Mouse (Mus musculus) kidney, postnatal 0 days (tissue): ENCODE results near the gene Obox1. TPM values are rescaled to one million over a fixed set of nuclear protein-coding genes. Genes with fewer than 3 reads are reported as not detected.
"Not testable (repeated sequence)": the region's sequence is repeated elsewhere in the genome, so short reads cannot be mapped to it uniquely, and the experiment has no call there.

Experiments used
- ATAC-seq: fragments of 200-750 bp; cut with Nextera tagmentation; replicated peaks from 2 replicates; pipeline ENCODE4 v1.8.0; 2017; ENCODE audit warnings: low read depth, moderate number of reproducible peaks, moderate TSS enrichment, moderate library complexity; ENCODE audit not compliant: low FRiP score
- DNase-seq: peaks from one replicate; pipeline ENCODE4 v3.0.0-alpha.2; 2016; ENCODE audit warnings: low spot score
- H3K27ac ChIP-seq: fragments of 300-500 bp; sonication (generic); 2 replicates; pipeline ENCODE4 v1.5.1; 2014; ENCODE audit warnings: mild to moderate bottlenecking
- H3K27me3 ChIP-seq: fragments of 300-500 bp; sonication (generic); 2 replicates; pipeline ENCODE4 v1.6.1; 2014; ENCODE audit warnings: low read length, mixed read lengths; ENCODE audit not compliant: insufficient read depth
- H3K36me3 ChIP-seq: fragments of 300-500 bp; sonication (generic); 2 replicates; pipeline ENCODE4 v1.6.1; 2014; ENCODE audit warnings: low read length, mixed read lengths; ENCODE audit not compliant: insufficient read depth
- H3K4me1 ChIP-seq: fragments of 300-500 bp; sonication (generic); replicated peaks from 2 replicates; pipeline ENCODE4 v1.6.1; 2014; ENCODE audit warnings: antibody characterized with exemption, low read length, mixed read lengths; ENCODE audit not compliant: insufficient read depth
- H3K4me2 ChIP-seq: fragments of 300-500 bp; sonication (generic); 2 replicates; pipeline ENCODE4 v1.6.1; 2014; ENCODE audit warnings: mild to moderate bottlenecking, low read length, moderate library complexity, mixed read lengths
- H3K4me3 ChIP-seq: fragments of 300-500 bp; sonication (generic); replicated peaks from 2 replicates; pipeline ENCODE4 v1.5.1; 2014; ENCODE audit warnings: low read depth, low read length
- H3K9ac ChIP-seq: fragments of 300-500 bp; sonication (generic); 2 replicates; pipeline ENCODE4 v1.6.1; 2014; ENCODE audit warnings: low read depth, low read length
- H3K9me3 ChIP-seq: fragments of 300-500 bp; sonication (generic); replicated peaks from 2 replicates; pipeline ENCODE4 v1.6.1; 2016; ENCODE audit warnings: low read length, inconsistent platforms, mixed read lengths
- WGBS: fragments of 180-500 bp; shearing (Covaris S2); extraction: QIAGEN DNeasy Blood & Tissue Kit; methylation state at CpG from one replicate; pipeline ENCODE4 v1.1.7; 2014; 5-methylcytosine and 5-hydroxymethylcytosine counted together
- polyA plus RNA-seq: library from polyadenylated mRNA; unstranded; fragments of >200 nt; fragmentation: Nextera tagmentation; extraction: Ambion mirVana; gene quantifications from 2 replicates; pipeline ENCODE4 v1.2.1, GENCODE M21; 2015

The Obox1 gene
- not detected in 2 replicates for polyA plus RNA-seq

- ATAC-seq, H3K4me2 ChIP-seq, H3K36me3 ChIP-seq, H3K4me1 ChIP-seq, H3K9me3 ChIP-seq, H3K27me3 ChIP-seq, H3K9ac ChIP-seq, H3K4me3 ChIP-seq, H3K27ac ChIP-seq, DNase-seq: not testable (repeated sequence)
- WGBS: no CpG with 5 or more reads among the region's 2 CpGs
Observed at GRCm38 (mm10) chr7:15388421-15388998, at the start of gene Obox1, which contains the start of gene Obox2. TSS of gene Obox1 (plus strand) at chr7:15388948. TSS of gene Obox2 (plus strand) at chr7:15388721.

- WGBS: 59% methylated on average over 2 of the region's 3 CpGs
- H3K4me1 ChIP-seq, H3K4me2 ChIP-seq, ATAC-seq, H3K27ac ChIP-seq, H3K4me3 ChIP-seq, H3K9me3 ChIP-seq, H3K36me3 ChIP-seq, DNase-seq, H3K27me3 ChIP-seq, H3K9ac ChIP-seq: not testable (repeated sequence)
Observed at GRCm38 (mm10) chr7:15399147-15399874, 10.6 kb downstream of the Obox1 start.

- H3K36me3 ChIP-seq, H3K4me2 ChIP-seq, H3K27me3 ChIP-seq, H3K4me1 ChIP-seq, H3K27ac ChIP-seq, H3K9me3 ChIP-seq, H3K4me3 ChIP-seq, ATAC-seq, H3K9ac ChIP-seq, DNase-seq: not testable (repeated sequence)
- WGBS: 87% methylated on average over 10 of the region's 10 CpGs
Observed at GRCm38 (mm10) chr7:15406816-15407215, 18.1 kb downstream of the Obox1 start.

DNA sequence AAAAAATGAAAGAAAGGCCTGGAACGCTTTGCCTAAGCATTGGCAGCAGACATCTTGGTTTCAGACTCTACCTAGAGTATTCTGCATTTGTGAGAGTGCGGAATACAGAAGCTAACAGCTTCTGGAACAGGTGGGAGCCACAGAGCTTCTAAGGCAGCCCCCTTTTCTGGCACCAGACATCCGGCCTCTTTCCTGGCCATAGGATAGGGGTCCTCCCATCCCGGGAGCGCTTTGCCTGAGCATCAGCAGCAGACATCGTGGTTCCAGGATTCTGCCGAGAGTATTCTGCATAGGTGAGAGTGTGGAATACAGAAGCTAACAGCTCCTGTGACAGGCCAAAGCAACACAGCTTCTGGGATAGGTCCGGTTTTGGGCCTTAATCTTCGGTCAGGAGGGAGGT lies 29.3 kb downstream of the Obox1 start:
- 75% methylated on average over 8 of the region's 9 CpGs for WGBS
- H3K9ac ChIP-seq, H3K4me2 ChIP-seq, H3K27ac ChIP-seq, H3K4me1 ChIP-seq, DNase-seq, ATAC-seq, H3K36me3 ChIP-seq, H3K9me3 ChIP-seq, H3K27me3 ChIP-seq, H3K4me3 ChIP-seq: not testable (repeated sequence)

DNA sequence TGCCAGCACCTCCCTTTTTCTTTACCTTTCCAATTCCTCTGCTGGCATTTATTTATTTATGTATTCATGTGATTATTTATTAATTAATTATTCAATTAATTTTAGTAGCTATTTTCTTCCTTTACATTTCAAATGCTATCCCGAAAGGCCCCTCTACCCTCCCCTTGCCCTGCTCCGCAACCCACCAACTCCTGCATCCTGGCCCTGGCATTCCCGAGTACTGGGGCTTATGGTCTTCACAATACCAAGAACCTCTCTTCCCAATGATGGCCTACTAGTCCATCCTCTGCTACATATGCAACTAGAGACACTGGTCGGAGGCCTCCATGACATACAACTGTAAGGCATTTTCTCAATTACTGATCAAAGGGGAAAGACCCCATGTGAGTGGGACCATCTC lies 36.8 kb downstream of the Obox1 start:
- H3K4me2 ChIP-seq, ATAC-seq, H3K36me3 ChIP-seq, H3K27me3 ChIP-seq, H3K9ac ChIP-seq, DNase-seq, H3K9me3 ChIP-seq, H3K4me1 ChIP-seq, H3K27ac ChIP-seq, H3K4me3 ChIP-seq: not testable (repeated sequence)
- 82% methylated on average over 3 of the region's 4 CpGs for WGBS

DNA sequence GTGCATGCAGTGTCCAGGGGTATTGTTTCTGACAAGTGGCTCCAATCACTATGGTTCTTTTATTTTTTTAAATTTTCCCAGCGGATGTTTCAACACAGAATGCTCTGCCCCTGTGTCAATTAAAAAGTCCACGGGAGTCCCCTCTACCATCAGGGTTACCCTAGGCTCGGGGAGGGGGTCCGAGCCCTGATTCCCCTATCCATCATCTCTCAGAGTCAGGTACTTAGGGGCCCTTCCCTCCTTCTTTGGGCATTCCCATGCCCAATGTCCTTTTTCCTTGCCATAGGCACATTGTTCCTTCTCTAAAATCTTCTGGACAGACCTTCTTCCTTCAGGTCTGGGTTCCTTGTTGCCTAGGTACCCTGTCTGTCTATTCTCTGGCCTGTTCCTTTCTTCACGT lies 120.7 kb downstream of the Obox1 start:
- H3K4me1 ChIP-seq, H3K27ac ChIP-seq, H3K27me3 ChIP-seq, H3K9me3 ChIP-seq, ATAC-seq, H3K4me3 ChIP-seq, H3K9ac ChIP-seq, H3K4me2 ChIP-seq, DNase-seq, H3K36me3 ChIP-seq: not testable (repeated sequence)
- 71% methylated on average over 4 of the region's 5 CpGs for WGBS

Other genes starting within 250 kb of the Obox1 start
- not detected in 2 replicates for gene Obox2, start 227 bp upstream of the Obox1 start, polyA plus RNA-seq